Mouse (Mus musculus) thymus, postnatal 4 days (tissue): ENCODE results near the gene Gapvd1.
"Not testable (repeated sequence)": the region's sequence is repeated elsewhere in the genome, so short reads cannot be mapped to it uniquely, and the experiment has no call there.

Experiments used
- DNase-seq: peaks from one replicate; pipeline ENCODE4 v3.0.0; 2021

The Gapvd1 gene

DNA sequence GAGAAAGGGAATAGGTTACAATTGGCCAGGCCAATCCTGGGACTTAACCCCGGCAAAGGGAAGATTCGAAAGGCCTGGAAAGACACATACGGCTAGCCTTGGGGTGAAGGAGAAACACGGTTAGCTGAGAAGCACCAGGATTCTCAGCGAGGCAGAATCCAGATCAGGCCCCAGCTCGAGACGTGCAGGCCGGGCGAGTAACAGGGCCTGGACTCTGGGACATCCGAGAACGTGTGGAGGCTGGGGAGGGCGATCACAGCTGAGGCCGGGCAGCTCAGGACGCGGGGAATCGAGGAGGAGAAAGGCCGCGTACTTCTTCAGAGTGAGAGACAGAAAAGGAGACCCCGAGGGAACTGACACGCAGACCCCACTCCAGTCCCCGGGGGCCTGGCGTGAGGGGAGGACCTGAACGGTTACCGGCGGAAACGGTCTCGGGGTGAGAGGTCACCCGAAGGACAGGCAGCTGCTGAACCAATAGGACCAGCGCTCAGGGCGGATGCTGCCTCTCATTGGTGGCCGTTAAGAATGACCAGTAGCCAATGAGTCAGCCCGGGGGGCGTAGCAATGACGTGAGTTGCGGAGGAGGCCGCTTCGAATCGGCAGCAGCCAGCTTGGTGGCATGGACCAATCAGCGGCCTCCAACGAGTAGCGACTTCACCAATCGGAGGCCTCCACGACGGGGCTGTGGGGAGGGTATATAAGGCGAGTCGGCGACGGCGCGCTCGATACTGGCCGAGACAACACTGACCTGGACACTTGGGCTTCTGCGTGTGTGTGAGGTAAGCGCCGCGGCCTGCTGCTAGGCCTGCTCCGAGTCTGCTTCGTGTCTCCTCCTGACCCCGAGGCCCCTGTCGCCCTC lies 16.6 kb upstream of the Gapvd1 start, which contains the start of gene Hspa5:
Hspa5 (plus strand) TSS at position 603 of the 859 bp plus-strand sequence.
- DNase-seq, result peak; percentile 95

GRCm38 (mm10) chr2:34770951-34771350 lies 15.9 kb upstream of the Gapvd1 start:
- no peak for DNase-seq

DNA sequence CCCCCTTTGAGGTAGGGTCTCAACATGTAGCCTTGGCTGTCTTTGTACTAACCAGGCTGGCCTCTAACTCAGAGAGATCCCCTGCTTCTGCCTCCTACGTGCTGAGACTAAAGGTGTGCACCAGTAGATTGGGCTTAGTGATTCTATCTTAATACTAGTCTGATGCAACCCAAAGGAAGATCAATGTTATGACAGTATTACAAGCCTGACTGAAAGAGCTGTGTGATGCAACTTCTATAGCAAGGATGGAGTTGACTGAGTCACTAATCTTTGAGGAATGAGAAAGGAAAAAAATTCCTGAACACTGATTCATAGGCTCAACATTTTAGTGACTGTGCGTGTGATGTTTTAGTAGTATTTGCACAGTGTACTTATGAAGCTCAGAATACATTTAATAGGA lies 15.0 kb upstream of the Gapvd1 start:
- no peak for DNase-seq

- DNase-seq, result no peak
Measured at GRCm38 (mm10) chr2:34764801-34765200, 9.8 kb upstream of the Gapvd1 start.

DNA sequence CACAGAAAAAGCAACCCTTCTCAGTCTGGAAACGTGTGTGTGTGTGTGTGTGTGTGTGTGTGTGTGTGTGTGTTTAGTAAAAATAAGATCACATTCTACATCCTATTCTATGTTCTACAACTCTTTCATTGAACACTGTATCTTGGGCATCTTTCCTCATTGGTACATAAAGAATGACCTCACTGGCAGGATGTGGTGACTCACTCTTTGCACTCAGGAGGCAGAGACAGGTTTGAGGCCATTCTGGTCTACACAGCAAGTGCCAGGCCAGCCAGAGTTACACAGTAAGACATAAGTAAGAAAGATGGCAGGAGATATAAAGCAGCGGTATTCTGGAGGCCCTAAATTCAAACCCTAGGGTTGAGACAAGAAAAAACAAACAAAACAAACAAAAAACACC lies 7.8 kb upstream of the Gapvd1 start:
- DNase-seq, result no peak

- no peak for DNase-seq
Measured at GRCm38 (mm10) chr2:34762174-34762573, 7.1 kb upstream of the Gapvd1 start.

DNA sequence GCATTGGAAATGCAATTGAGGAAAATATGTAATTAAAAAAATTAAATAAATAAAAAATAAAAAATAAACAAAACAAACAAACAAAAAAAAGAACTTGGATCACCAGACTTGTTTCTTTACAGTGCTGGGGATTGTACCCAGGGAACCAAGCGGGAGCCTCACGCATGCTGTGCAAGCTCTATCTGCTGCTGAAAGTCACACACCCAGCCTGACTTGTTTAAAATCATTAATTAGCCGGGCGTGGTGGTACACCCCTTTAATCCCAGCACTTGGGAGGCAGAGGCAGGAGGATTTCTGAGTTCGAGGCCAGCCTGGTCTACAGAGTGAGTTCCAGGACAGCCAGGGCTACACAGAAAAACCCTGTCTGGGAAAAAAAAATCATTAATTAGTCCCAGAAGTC lies 6.2 kb upstream of the Gapvd1 start:
- not testable (repeated sequence) for DNase-seq

- DNase-seq, result no peak
Measured at GRCm38 (mm10) chr2:34757341-34757740, 2.3 kb upstream of the Gapvd1 start.

DNA sequence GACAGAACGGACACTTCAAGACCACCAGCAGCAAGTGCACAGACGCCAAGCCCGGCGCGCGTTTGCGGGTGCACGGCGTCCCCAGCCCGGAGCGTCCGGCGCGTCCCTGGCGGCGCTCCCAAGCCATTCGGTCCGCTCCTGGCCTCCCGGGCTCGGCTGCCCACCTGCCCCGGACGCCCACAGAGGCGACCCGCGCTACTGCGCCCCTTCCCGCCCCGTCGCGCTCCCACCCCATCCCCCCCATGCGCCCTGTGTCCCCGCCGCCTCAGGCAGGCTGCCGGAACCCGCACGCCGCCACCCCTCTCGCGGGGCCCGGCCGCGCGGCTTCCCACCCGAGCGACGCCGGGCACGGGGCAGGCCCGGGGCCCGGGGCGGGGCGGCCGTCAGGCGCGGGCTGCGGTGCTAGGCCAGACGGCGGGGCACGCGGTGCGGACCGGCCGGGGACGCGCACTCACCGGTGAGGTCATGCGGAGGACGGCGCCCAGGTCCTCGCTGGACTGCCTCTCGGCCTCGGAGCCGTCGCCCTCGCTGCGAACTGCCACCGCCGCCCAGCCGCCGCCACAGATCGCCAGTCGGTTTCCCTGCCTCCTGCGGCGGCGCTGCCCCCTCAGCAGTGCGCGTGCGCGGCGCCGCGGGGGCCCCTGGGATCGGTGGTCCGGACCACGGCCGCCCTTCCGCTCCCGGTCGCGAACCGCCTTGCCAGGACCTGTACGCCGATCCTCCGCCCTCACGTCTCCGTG lies 1.1 kb downstream of the Gapvd1 start:
- DNase-seq, result peak; percentile 93

DNA sequence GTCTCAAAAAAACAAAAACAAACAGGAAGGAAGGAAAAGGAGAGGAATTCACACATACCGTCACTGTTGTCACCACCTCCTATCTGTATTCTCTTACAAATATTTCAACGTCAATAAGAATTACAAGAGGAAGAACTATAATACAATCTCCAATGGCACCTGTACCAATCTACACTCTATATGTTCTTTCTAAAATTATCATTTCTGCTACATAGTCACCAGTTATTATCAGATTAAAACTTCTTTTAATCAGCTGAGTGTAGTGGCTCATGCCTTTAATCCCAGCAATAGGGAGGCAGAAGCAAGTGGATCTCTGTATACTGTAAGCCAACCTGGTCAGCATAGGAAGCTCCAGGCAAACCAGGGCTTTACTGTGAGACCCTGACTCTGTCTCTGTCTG lies 4.8 kb downstream of the Gapvd1 start:
- DNase-seq, result no peak

- no peak for DNase-seq
Measured at GRCm38 (mm10) chr2:34748479-34748878, 6.6 kb downstream of the Gapvd1 start.

- DNase-seq, result no peak
Measured at GRCm38 (mm10) chr2:34745673-34746072, 9.4 kb downstream of the Gapvd1 start.

GRCm38 (mm10) chr2:34744476-34744875 lies 10.6 kb downstream of the Gapvd1 start:
- DNase-seq, result no peak

DNA sequence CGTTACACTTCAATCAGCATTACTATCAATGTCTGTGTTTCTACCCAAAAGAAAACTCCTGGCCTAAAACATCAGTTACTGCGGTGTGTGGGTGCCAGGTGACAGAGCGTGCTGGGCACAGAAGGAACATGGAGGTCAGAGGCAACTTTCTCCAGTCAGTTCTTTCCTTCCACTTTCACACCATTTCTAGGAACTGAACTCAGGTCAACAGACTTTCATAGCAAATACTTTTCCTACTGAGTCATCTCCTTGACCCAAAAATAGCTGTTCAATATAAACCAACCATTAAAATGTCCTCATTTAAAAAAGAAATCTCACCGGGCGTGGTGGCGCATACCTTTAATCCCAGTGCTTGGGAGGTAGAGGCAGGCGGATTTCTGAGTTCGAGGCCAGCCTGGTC lies 12.4 kb downstream of the Gapvd1 start:
- no peak for DNase-seq

- no peak for DNase-seq
Measured at GRCm38 (mm10) chr2:34741390-34742159, 13.5 kb downstream of the Gapvd1 start.

- no peak for DNase-seq
Measured at GRCm38 (mm10) chr2:34739684-34740391, 15.2 kb downstream of the Gapvd1 start.

GRCm38 (mm10) chr2:34737911-34738310 lies 17.1 kb downstream of the Gapvd1 start:
- no peak for DNase-seq

DNA sequence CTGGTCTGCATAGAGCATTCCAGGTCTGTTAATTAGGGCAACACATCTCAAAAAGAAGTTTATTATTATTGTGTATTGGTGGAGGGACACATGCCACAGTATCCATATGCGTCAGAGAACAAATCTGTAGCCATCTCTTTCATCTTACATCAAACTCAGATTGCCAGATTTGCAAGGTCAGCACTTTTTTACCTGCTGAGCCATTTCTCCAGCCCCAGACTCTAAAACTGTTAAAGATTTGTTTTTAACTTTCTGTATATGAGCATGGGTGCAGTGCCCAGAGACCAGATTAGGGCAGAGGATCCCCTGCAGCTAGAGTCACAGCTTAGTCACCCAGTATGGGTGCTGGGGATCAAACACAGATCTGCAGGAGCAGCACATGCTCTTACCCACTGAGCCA lies 18.4 kb downstream of the Gapvd1 start:
- no peak for DNase-seq

DNA sequence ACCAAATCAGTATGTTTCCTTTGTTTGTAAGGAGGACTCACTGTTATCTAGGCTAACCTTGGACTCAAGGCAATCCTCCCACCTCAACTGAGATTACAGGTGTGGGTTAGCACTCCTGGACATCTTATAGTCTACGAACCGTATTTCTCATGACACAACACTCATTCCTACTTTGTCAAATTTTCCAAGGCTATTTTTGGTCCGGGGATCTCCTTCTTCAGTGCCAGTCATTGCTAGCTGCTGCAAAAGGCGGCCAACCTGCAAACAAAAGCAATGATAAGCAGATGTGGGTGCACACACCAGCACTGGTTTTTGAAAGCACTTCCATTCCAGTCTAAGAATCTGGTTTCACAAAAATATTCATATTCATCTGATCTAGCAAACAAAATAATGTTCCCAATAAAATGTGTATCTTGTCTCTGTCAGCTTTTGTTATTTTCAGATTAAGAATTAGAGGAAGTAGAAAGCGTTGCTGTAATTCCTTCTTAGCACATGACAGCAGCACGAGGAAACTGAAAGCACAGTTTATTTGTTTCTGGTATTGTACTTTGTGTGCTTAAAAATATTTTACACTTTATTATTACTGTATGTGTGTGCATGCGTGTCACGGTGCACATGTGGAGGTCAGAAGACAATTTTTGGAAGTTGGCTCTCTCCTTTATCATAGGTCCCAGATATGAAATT lies 27.8 kb downstream of the Gapvd1 start:
- no peak for DNase-seq

- DNase-seq, result no peak
Measured at GRCm38 (mm10) chr2:34725269-34725668, 29.8 kb downstream of the Gapvd1 start.

- DNase-seq, result peak; percentile 14
Measured at GRCm38 (mm10) chr2:34718196-34718595, 36.8 kb downstream of the Gapvd1 start.

DNA sequence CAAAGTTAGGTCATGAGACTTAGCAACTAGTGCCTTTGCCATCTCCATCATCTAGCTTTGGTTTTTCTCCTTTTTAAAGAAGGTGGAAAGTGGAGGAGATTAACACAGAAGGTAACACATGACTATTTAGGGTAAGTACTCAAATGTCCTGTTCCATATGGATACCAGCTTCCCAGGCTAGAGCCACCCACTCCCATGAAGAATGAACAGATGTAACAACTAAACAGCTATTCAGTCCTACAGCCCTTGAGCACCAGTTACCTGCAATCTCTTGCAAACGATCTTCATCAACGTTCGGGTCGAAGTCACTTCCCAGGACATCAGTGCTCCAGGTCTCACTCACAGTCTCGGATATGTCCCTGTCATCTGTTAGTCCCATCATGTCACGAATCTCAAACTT lies 43.1 kb downstream of the Gapvd1 start:
- DNase-seq, result no peak
